16 mouse cellular contexts compared by ENCODE assay signal in genomic region chr11:3683696-3684095, GRCm38 (mm10).
"Had no signal": no experiment of that assay in that cellular context is flagged by ENCODE, and none has a peak within 500 bp of the region (broad histone marks: within the 10 kb centered on the region; RNA-seq: fewer than 3 reads in every experiment).

No protein-coding gene starts in this region.

- H3K9ac ChIP-seq: neural tube, embryonic 13.5 days; neural tube, embryonic 15.5 days; stomach, embryonic 15.5 days had no signal

- H3K4me1 ChIP-seq: neural tube, embryonic 15.5 days; stomach, embryonic 15.5 days had no signal

- H3K4me3 ChIP-seq: neural tube, embryonic 13.5 days; neural tube, embryonic 15.5 days; stomach, embryonic 15.5 days had no signal

- H3K27me3 ChIP-seq: neural tube, embryonic 13.5 days; neural tube, embryonic 15.5 days; stomach, embryonic 15.5 days had no signal

- H3K4me2 ChIP-seq: neural tube, embryonic 13.5 days; neural tube, embryonic 15.5 days; stomach, embryonic 15.5 days had no signal

- DNase-seq: retina, postnatal 1 day; right cerebral cortex, adult 18-20 months; right cerebral cortex, postnatal 14 days; right cerebral cortex, postnatal 25 days; right cerebral cortex, postnatal 4 days; spleen, adult 18-20 months; thymus, adult 18-20 months; thymus, adult 2 months; thymus, postnatal 14 days; thymus, postnatal 25 days; thymus, postnatal 36 days; thymus, postnatal 4 days had no signal

- H3K9me3 ChIP-seq: neural tube, embryonic 13.5 days; neural tube, embryonic 15.5 days; stomach, embryonic 15.5 days had no signal

- H3K27ac ChIP-seq: neural tube, embryonic 13.5 days; neural tube, embryonic 15.5 days; stomach, embryonic 15.5 days; stomach, postnatal 0 days had no signal
